Mouse (Mus musculus) ES-E14 (cell line): ENCODE measurements around the gene Pagr1b. TPM values are rescaled to one million over a fixed set of nuclear protein-coding genes. Genes with fewer than 3 reads are reported as not detected.

Experiments
- DNase-seq: peaks from one replicate; pipeline ENCODE4 v3.0.0-alpha.2; 2013; ENCODE audit warnings: low read depth, low spot score
- H3K27ac ChIP-seq: 2 replicates; pipeline ENCODE4 v1.5.1; 2012; ENCODE audit warnings: low read depth, mild to moderate bottlenecking, low read length, moderate library complexity, mixed read lengths; ENCODE audit not compliant: poor library complexity, insufficient read depth, severe bottlenecking
- H3K36me3 ChIP-seq: 2 replicates; pipeline ENCODE4 v1.6.1; 2012; ENCODE audit warnings: mild to moderate bottlenecking, low read length, moderate library complexity, mixed read lengths; ENCODE audit not compliant: control insufficient read depth, poor library complexity, insufficient read depth, severe bottlenecking
- H3K4me1 ChIP-seq, 2 experiments: fragments of 150-350 bp in 1 of 2; sonication (generic) in 1 of 2; 2 replicates each; pipeline ENCODE4 v1.6.1; 2012; ENCODE audit warnings: low read length in 2 of 2, mild to moderate bottlenecking in 1 of 2, mixed read lengths in 1 of 2; ENCODE audit not compliant: control insufficient read depth in 2 of 2, insufficient read depth in 2 of 2, poor library complexity in 1 of 2
- H3K4me3 ChIP-seq, 2 experiments: fragments of 150-350 bp in 1 of 2; sonication (generic) in 1 of 2; 2 replicates each; pipeline ENCODE4 v1.5.1; 2012; ENCODE audit warnings: low read length in 2 of 2, low read depth in 1 of 2, mild to moderate bottlenecking in 1 of 2, mixed read lengths in 1 of 2; ENCODE audit not compliant: insufficient read depth in 1 of 2, poor library complexity in 1 of 2, severe bottlenecking in 1 of 2
- H3K9ac ChIP-seq: 2 replicates; pipeline ENCODE4 v1.6.1; 2012; ENCODE audit warnings: low read depth, mild to moderate bottlenecking, low read length, mixed read lengths; ENCODE audit not compliant: poor library complexity, insufficient read depth, severe bottlenecking
- H3K9me3 ChIP-seq: fragments of 150-350 bp; sonication (generic); 2 replicates; pipeline ENCODE4 v1.6.1; 2012; ENCODE audit warnings: low read depth, mild to moderate bottlenecking, low read length; ENCODE audit not compliant: control insufficient read depth, insufficient read depth
- CHD2 ChIP-seq: IDR thresholded peaks from 2 replicates; pipeline ENCODE4 v1.6.1; 2014; ENCODE audit warnings: mild to moderate bottlenecking, low read depth, low read length, inconsistent platforms
- HCFC1 ChIP-seq: IDR thresholded peaks from 2 replicates; pipeline ENCODE4 v1.6.1; 2012; ENCODE audit warnings: low read length, inconsistent platforms, borderline replicate concordance; ENCODE audit not compliant: insufficient read depth
- MAFK ChIP-seq: IDR thresholded peaks from 2 replicates; pipeline ENCODE4 v1.6.1; 2014; ENCODE audit warnings: mild to moderate bottlenecking, low read depth, low read length, inconsistent platforms; ENCODE audit not compliant: insufficient read depth
- ZC3H11A ChIP-seq: IDR thresholded peaks from 2 replicates; pipeline ENCODE4 v1.6.1; 2012; ENCODE audit warnings: low read depth, mild to moderate bottlenecking, inconsistent platforms, low read length, borderline replicate concordance
- ZNF384 ChIP-seq: IDR thresholded peaks from 2 replicates; pipeline ENCODE4 v1.6.1; 2012; ENCODE audit warnings: low read depth, low read length, inconsistent platforms
- in situ Hi-C, 2 experiments: fragments of 600-800 bp; cut with MboI; formaldehyde crosslinking; loops; one replicate each; pipeline ENCODE4 v1.15.1; 2025; ENCODE audit warnings: low sequenced_read_pairs in 2 of 2, inconsistent platforms in 1 of 2; ENCODE audit not compliant: unreplicated experiment in 2 of 2
- total RNA-seq: library from RNA; depleted of rRNA; stranded (reverse); fragments of 300-350 nt; gene quantifications from 2 replicates; pipeline ENCODE4 v1.2.3, GENCODE M21; 2012

The Pagr1b gene
- total RNA-seq, 1 experiment = 1.3 TPM

DNA sequence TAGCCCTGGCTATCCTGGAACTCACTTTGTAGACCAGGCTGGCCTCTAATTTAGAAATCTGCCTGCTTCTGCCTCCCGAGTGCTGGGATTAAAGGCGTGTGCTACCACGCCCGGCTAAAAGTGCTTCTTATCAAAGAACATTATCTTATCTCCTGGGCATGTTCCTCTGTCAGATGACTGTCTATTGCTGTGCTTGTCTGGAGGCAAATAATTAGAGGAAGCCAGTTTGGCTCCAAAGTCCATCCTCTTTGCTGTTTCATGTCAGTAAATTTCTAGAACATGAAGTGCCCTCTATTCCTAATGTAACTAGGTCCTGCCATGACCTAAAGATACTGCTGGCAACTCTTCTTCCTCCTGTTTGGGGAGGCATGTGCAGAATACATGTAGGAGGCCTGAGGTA, 34.2 kb downstream of the Pagr1b start:
- peaks cover 0 to 6% of the 10 kb centered on the region in 2 experiments; a peak in 2 of 4 replicates for H3K4me1 ChIP-seq
- peaks cover 23% of the 10 kb centered on the region for H3K36me3 ChIP-seq
- in situ Hi-C loops = no loop called here
- no peak overlapping the region for H3K27ac ChIP-seq
- TF ChIP-seq HCFC1 (no peak), CHD2 (no peak), MAFK (no peak), ZNF384 (no peak), ZC3H11A (no peak)
- H3K9ac ChIP-seq = no peak overlapping the region
- H3K9me3 ChIP-seq = no peaks in the 10 kb centered on the region
- H3K4me3 ChIP-seq = no peak overlapping the region
- no peak for DNase-seq

GRCm38 (mm10) chr7:126981601-126982000, 34.7 kb downstream of the Pagr1b start:
- no peak overlapping the region for H3K9ac ChIP-seq
- in situ Hi-C loops = no loop called here
- no peak for DNase-seq
- no peaks in the 10 kb centered on the region for H3K9me3 ChIP-seq
- H3K4me1 ChIP-seq = peaks cover 0 to 6% of the 10 kb centered on the region in 2 experiments; a peak in 2 of 4 replicates
- H3K36me3 ChIP-seq = peaks cover 23% of the 10 kb centered on the region
- TF ChIP-seq ZNF384 = no peak
- TF ChIP-seq HCFC1 = no peak
- no peak for TF ChIP-seq CHD2
- TF ChIP-seq MAFK = no peak
- TF ChIP-seq ZC3H11A = no peak
- no peak overlapping the region for H3K4me3 ChIP-seq
- no peak overlapping the region for H3K27ac ChIP-seq

DNA sequence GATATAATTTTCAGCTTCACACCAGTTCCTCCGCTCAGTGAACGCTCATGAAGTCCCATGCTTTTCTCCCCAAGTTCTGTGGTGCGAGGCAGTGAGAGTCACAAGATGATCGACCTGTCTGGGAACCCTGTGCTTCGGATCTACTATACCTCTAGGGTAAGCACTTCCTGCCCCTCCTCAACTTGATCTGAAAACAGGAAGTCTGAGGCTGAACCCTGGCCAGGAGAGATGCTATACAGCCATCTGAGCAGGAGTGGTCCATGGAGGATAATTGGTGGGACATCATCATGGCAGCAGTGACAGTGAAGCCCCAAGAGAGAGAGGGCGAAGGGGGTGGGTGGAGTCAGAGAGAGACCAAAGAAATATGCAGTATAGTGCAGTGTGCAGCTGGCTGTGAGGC, 37.4 kb downstream of the Pagr1b start:
- TF ChIP-seq CHD2 = no peak
- no peak for TF ChIP-seq HCFC1
- TF ChIP-seq ZNF384 = no peak
- TF ChIP-seq MAFK = no peak
- in situ Hi-C loops = no loop called here

DNA sequence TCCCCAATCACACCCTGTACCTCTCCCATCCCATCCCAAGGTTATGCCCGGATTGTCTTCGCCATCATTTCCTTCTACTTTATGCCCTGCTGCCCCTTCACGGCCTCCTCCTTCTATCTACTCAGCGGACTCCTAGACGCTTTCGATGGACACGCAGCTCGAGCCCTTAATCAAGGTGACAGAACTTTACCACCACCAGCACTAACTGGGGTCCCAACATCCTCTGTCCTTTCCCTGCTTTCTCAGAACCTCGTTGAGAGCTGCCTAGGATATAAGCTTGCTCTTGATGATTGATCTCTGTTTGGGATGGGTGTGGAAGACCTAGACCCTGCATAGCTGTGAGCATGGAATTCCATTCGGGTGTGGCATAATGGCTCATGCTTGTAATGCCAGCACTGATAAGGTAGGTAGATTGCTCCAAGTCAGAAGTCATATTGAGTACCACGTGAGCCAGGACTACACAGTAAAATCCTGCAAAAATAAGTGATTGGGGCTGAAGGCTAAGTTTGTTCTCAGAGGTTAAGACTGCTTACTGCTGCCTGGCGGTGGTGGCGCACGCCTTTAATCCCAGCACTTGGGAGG, 39.3 kb downstream of the Pagr1b start:
- Histone ChIP-seq H3K4me1 (peaks cover 0 to 8% of the 10 kb centered on the region in 2 experiments; a peak in 2 of 4 replicates), H3K27ac (peak overlapping the region; percentile 92), H3K9me3 (no peaks in the 10 kb centered on the region), H3K36me3 (peaks cover 23% of the 10 kb centered on the region), H3K4me3 (peak overlapping the region; percentile 78 to 82), H3K9ac (peak overlapping the region; percentile 79)
- TF ChIP-seq ZC3H11A (no peak), CHD2 (no peak), ZNF384 (no peak), HCFC1 (no peak), MAFK (no peak)
- no peak for DNase-seq
- in situ Hi-C loops = no loop called here

More for the DNA sequence above, 37.4 kb downstream of the Pagr1b start:
- no peak overlapping the region; the same call in 1 of the 2 replicates for H3K9ac ChIP-seq
- no peak overlapping the region for H3K27ac ChIP-seq
- no peak overlapping the region for H3K4me3 ChIP-seq
- peaks cover 0 to 8% of the 10 kb centered on the region in 2 experiments; a peak in 2 of 4 replicates for H3K4me1 ChIP-seq
- peaks cover 23% of the 10 kb centered on the region for H3K36me3 ChIP-seq
- no peaks in the 10 kb centered on the region for H3K9me3 ChIP-seq
- DNase-seq = no peak
